Mouse (Mus musculus): ENCODE measurements around the gene Fam118a. TPM values are rescaled to one million over a fixed set of nuclear protein-coding genes. Genes with fewer than 3 reads are reported as not detected.

The Fam118a gene
- polyA plus RNA-seq, 1 experiment, result 15.9 TPM

DNA sequence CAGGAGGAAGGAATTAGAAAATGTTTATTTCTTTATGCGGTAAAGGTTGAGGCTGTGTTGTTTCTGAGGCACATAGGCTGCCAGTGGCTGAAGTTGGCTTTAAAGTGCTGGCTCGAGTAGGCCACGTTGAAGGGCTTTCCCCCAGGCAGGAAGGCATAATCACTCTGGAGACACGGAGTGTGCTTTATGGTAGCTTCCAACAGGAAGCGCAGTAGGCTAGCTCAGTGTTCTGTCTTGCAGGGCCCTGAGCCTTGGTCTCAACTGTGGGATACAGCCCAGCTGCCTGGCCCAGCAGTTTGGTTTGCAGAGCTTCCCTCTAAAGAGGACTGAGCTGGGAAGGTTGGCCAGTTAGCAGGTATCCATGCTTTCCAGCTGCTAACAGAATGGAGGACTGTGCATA is 14.4 kb downstream of the Fam118a start:
- TF ChIP-seq POLR2A (IDR thresholded peaks at IDR 0.05; ENCODE audit: borderline replicate concordance, extremely low read depth, insufficient read depth, insufficient read length, poor library complexity, severe bottlenecking), result no peak
- no peak for TF ChIP-seq CTCF (IDR thresholded peaks at IDR 0.05; ENCODE audit: borderline replicate concordance, extremely low read depth, insufficient read depth, insufficient read length)
- no peak for DNase-seq (ENCODE audit: low read depth)

DNA sequence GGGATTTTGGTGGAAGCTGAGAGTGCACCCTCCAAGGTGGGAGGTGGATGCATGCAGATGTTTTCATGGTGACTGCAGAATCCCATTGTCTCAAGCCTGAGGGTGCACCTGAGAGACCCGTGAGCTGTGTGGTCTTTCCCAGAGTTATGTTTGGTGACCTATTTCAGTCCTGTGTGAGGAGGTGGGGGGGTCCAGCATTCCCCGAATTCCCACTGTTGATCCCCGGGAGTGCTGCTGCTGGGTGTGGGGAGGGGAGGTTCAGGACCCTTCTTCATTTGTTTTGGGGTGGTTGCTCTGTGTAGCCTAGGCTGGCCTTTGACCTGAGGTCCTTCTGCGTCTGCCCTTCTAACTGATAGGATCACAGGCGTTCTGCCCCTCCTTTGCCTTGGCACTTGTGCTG is 15.0 kb downstream of the Fam118a start:
- DNase-seq (ENCODE audit: low read depth), result no peak
- no peak for TF ChIP-seq CTCF (IDR thresholded peaks at IDR 0.05; ENCODE audit: borderline replicate concordance, extremely low read depth, insufficient read depth, insufficient read length)
- TF ChIP-seq POLR2A (IDR thresholded peaks at IDR 0.05; ENCODE audit: borderline replicate concordance, extremely low read depth, insufficient read depth, insufficient read length, poor library complexity, severe bottlenecking), result no peak

DNA sequence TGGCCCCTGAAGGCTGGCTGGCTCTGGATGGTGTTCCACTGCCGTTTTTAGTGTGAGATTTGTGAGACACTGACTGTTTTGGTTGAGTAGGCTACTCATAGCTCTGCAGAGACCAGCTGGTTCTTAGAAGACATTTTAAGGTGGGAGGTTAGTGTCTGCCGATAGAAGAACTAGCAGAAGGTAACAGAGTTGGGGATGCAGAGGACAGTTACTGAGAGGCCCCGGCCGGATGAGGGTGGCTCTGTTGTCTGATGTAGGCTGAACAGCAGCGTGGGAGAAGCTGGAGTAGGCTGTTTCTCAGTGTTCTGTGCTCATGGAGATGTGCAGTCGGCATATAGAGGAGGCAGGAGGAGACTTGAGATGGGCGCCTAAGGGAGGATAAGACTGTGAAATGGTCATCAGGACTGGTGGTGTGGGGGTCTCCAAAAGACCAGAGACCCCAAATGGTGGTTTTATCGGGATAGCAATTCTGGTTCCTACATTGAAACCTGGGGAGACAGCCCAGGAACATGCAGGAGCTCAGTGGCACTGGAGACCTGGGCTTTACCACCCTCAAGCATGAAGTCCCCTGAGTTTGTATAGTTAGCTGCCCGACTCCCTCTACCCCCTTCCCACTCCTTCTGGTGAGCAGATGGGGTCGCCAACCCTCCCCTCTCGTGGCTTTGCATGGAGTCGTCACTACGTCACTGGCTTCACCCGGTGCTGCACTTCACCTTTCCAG is 17.6 kb downstream of the Fam118a start:
- TF ChIP-seq CTCF (IDR thresholded peaks at IDR 0.05; ENCODE audit: borderline replicate concordance, extremely low read depth, insufficient read depth, insufficient read length) (no peak), POLR2A (IDR thresholded peaks at IDR 0.05; ENCODE audit: borderline replicate concordance, extremely low read depth, insufficient read depth, insufficient read length, poor library complexity, severe bottlenecking) (no peak)

GRCm38 (mm10) chr15:85047865-85048264 is 19.1 kb downstream of the Fam118a start:
- TF ChIP-seq POLR2A (IDR thresholded peaks at IDR 0.05; ENCODE audit: borderline replicate concordance, extremely low read depth, insufficient read depth, insufficient read length, poor library complexity, severe bottlenecking), result no peak
- no peak for DNase-seq (ENCODE audit: low read depth)

More for the DNA sequence above, 17.6 kb downstream of the Fam118a start:
- DNase-seq (ENCODE audit: low read depth), result no peak

GRCm38 (mm10) chr15:85049758-85050157 is 21.0 kb downstream of the Fam118a start:
- DNase-seq (ENCODE audit: low read depth), result no peak
- TF ChIP-seq POLR2A (IDR thresholded peaks at IDR 0.05; ENCODE audit: borderline replicate concordance, extremely low read depth, insufficient read depth, insufficient read length, poor library complexity, severe bottlenecking) (no peak), CTCF (IDR thresholded peaks at IDR 0.05; ENCODE audit: borderline replicate concordance, extremely low read depth, insufficient read depth, insufficient read length) (no peak)

DNA sequence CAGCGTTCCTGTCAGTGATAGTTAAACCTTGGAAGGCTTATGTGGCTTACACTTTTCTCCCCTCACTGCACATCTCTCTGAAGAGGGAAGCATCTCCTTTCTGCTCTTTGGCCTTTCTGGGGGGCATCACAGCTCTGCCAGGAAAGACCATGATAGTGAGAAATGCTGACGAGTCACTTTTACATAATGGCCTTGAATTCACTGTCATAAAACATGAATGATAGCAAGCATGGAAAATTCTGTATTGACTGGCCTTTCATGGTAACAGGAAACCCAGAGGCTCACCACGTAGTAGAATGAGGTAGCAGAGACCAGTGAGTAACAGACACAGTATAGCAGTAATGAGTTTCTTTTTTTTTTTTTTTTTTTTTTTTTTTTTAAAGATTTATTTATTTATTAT is 25.4 kb downstream of the Fam118a start:
- TF ChIP-seq POLR2A (IDR thresholded peaks at IDR 0.05; ENCODE audit: borderline replicate concordance, extremely low read depth, insufficient read depth, insufficient read length, poor library complexity, severe bottlenecking) (no peak), CTCF (IDR thresholded peaks at IDR 0.05; ENCODE audit: borderline replicate concordance, extremely low read depth, insufficient read depth, insufficient read length) (no peak)
- no peak for DNase-seq (ENCODE audit: low read depth)

DNA sequence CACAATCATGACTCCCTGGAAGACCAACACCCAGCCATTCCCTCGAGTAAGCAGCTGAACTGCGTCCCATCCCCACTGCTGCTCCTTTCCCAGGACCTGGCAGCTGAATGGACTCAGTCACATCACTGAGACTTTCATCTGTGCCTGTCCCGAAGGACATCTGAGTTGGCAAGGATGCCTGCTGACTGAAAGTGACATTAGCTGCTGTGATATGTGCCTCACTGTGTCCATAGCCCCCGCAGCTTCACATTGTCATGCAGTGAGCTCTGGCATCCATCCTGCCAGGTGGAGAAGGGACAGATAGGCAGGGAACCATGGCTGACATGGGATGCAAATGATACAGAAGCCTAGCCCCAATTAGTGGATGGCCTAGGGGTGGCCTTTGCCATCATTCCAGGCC is 26.4 kb downstream of the Fam118a start:
- DNase-seq (ENCODE audit: low read depth), result no peak
- TF ChIP-seq CTCF (IDR thresholded peaks at IDR 0.05; ENCODE audit: borderline replicate concordance, extremely low read depth, insufficient read depth, insufficient read length) (no peak), POLR2A (IDR thresholded peaks at IDR 0.05; ENCODE audit: borderline replicate concordance, extremely low read depth, insufficient read depth, insufficient read length, poor library complexity, severe bottlenecking) (no peak)

GRCm38 (mm10) chr15:85063421-85063820 is 34.7 kb downstream of the Fam118a start:
- DNase-seq (ENCODE audit: low read depth), result no peak
- TF ChIP-seq CTCF (IDR thresholded peaks at IDR 0.05; ENCODE audit: borderline replicate concordance, extremely low read depth, insufficient read depth, insufficient read length) (no peak), POLR2A (IDR thresholded peaks at IDR 0.05; ENCODE audit: borderline replicate concordance, extremely low read depth, insufficient read depth, insufficient read length, poor library complexity, severe bottlenecking) (no peak)

DNA sequence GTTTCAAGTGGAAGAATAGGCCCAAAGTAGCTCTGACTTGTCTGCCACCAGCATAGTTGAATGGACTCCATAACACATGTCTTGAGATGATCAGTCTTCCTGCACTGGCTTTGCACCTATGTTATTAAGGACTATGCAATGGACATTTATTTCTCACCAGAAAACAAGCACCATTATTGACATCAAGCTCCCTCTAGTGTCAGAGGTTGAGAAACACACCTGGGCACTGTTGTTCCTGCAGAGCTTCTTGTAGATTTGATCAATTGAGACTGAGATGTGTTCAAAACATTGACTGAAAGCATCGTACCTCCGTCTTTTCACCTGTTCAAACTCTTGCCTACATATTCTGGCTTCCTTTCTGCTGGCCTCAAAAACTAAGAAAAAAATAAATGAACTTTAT is 41.8 kb downstream of the Fam118a start:
- DNase-seq (ENCODE audit: low read depth), result peak; percentile 82
- TF ChIP-seq POLR2A (IDR thresholded peaks at IDR 0.05; ENCODE audit: borderline replicate concordance, extremely low read depth, insufficient read depth, insufficient read length, poor library complexity, severe bottlenecking) (no peak), CTCF (IDR thresholded peaks at IDR 0.05; ENCODE audit: borderline replicate concordance, extremely low read depth, insufficient read depth, insufficient read length) (peak; percentile 68; the same call in 1 of the 2 replicates)

- TF ChIP-seq POLR2A (IDR thresholded peaks at IDR 0.05; ENCODE audit: borderline replicate concordance, extremely low read depth, insufficient read depth, insufficient read length, poor library complexity, severe bottlenecking) (no peak), CTCF (IDR thresholded peaks at IDR 0.05; ENCODE audit: borderline replicate concordance, extremely low read depth, insufficient read depth, insufficient read length) (no peak)
- DNase-seq (ENCODE audit: low read depth), result no peak
Observed at GRCm38 (mm10) chr15:85072651-85073050, 43.9 kb downstream of the Fam118a start.

GRCm38 (mm10) chr15:85085641-85086040 is 56.9 kb downstream of the Fam118a start:
- TF ChIP-seq POLR2A (IDR thresholded peaks at IDR 0.05; ENCODE audit: borderline replicate concordance, extremely low read depth, insufficient read depth, insufficient read length, poor library complexity, severe bottlenecking), result no peak
- TF ChIP-seq CTCF (IDR thresholded peaks at IDR 0.05; ENCODE audit: borderline replicate concordance, extremely low read depth, insufficient read depth, insufficient read length), result no peak
- peak; percentile 53 for DNase-seq (ENCODE audit: low read depth)

Other genes starting within 250 kb of the Fam118a start
- gene Phf21b, start 172.9 kb upstream of the Fam118a start, polyA plus RNA-seq (2012; rRNA removed), result 105 and 130 TPM in 2 replicates
- 1.0 and 1.4 TPM in 2 replicates for gene Gm29666, start 108.9 kb upstream of the Fam118a start, polyA plus RNA-seq (2012; rRNA removed)
- gene Nup50, start 105.5 kb upstream of the Fam118a start, polyA plus RNA-seq (2012; rRNA removed), result 16.6 and 24.5 TPM in 2 replicates
- 39.4 and 69.9 TPM in 2 replicates for gene 5031439G07Rik, start 40.4 kb upstream of the Fam118a start, polyA plus RNA-seq (2012; rRNA removed)
- 0.28 and 0.53 TPM in 2 replicates for gene Upk3a, start 11.8 kb upstream of the Fam118a start, polyA plus RNA-seq (2012; rRNA removed)
- 0.04 and 0.14 TPM in 2 replicates for gene Smc1b, start 103.0 kb downstream of the Fam118a start, polyA plus RNA-seq (2012; rRNA removed)
- 0.47 and 0.59 TPM in 2 replicates for gene Ribc2, start 103.1 kb downstream of the Fam118a start, polyA plus RNA-seq (2012; rRNA removed)
- gene Fbln1, start 177.0 kb downstream of the Fam118a start, polyA plus RNA-seq (2012; rRNA removed), result 52.7 and 59.3 TPM in 2 replicates